Mouse (Mus musculus) E14TG2a.4 (cell line): ENCODE results near the gene Padi2.
A peak's percentile ranks its signal among the peaks of the same experiment; 100 is the strongest.

ENCODE experiments used
- H3K27me3 ChIP-seq: 2 replicates; pipeline ENCODE4 v1.6.1; 2014; ENCODE audit warnings: low read length, control low read depth; ENCODE audit not compliant: insufficient read depth
- H3K36me3 ChIP-seq: 2 replicates; pipeline ENCODE4 v1.6.1; 2014; ENCODE audit warnings: low read length, control low read depth; ENCODE audit not compliant: insufficient read depth
- H3K4me1 ChIP-seq: replicated peaks from 2 replicates; pipeline ENCODE4 v1.6.1; 2014; ENCODE audit warnings: low read depth, low read length, control low read depth
- H3K4me3 ChIP-seq: replicated peaks from 2 replicates; pipeline ENCODE4 v1.5.1; 2014; ENCODE audit warnings: mild to moderate bottlenecking, low read length
- H3K9me3 ChIP-seq: 2 replicates; pipeline ENCODE4 v1.6.1; 2014; ENCODE audit warnings: low read length, control low read depth
- CTCF ChIP-seq: conservative IDR thresholded peaks from 2 replicates; pipeline ENCODE4 v1.5.1; 2014; ENCODE audit warnings: low read length
- NANOG ChIP-seq: IDR thresholded peaks from 2 replicates; pipeline ENCODE4 v1.6.1; 2014; ENCODE audit warnings: borderline replicate concordance, low read length, mixed read lengths
- POU5F1 ChIP-seq: IDR thresholded peaks from 2 replicates; pipeline ENCODE4 v1.6.1; 2014; ENCODE audit warnings: low read length, borderline replicate concordance

Padi2 gene

GRCm38 (mm10) chr4:140988706-140989290 is 82.7 kb downstream of the Padi2 start:
- Histone ChIP-seq H3K4me3 (no peak overlapping the region), H3K9me3 (no peaks in the 10 kb centered on the region), H3K36me3 (peaks cover 14% of the 10 kb centered on the region), H3K4me1 (peaks cover 49% of the 10 kb centered on the region), H3K27me3 (no peaks in the 10 kb centered on the region)
- TF ChIP-seq POU5F1 = no peak
- no peak for TF ChIP-seq NANOG
- no peak for TF ChIP-seq CTCF

GRCm38 (mm10) chr4:140989447-140989846 is 83.3 kb downstream of the Padi2 start:
- Histone ChIP-seq H3K36me3 (peaks cover 20% of the 10 kb centered on the region), H3K27me3 (no peaks in the 10 kb centered on the region), H3K4me1 (peaks cover 49% of the 10 kb centered on the region), H3K9me3 (no peaks in the 10 kb centered on the region), H3K4me3 (no peak overlapping the region)
- no peak for TF ChIP-seq POU5F1
- no peak for TF ChIP-seq CTCF
- no peak for TF ChIP-seq NANOG

- peaks cover 47% of the 10 kb centered on the region for H3K36me3 ChIP-seq
- TF ChIP-seq CTCF (no peak), NANOG (no peak), POU5F1 (no peak)
- H3K4me3 ChIP-seq = peak overlapping the region; percentile 46; the same call in 1 of the 2 replicates
- H3K9me3 ChIP-seq = no peaks in the 10 kb centered on the region
- H3K4me1 ChIP-seq = peaks cover 45% of the 10 kb centered on the region
- no peaks in the 10 kb centered on the region for H3K27me3 ChIP-seq
Measured at GRCm38 (mm10) chr4:140992215-140992614, 86.1 kb downstream of the Padi2 start.

GRCm38 (mm10) chr4:140993846-140994245 is 87.7 kb downstream of the Padi2 start:
- H3K4me3 ChIP-seq = no peak overlapping the region
- peaks cover 55% of the 10 kb centered on the region for H3K36me3 ChIP-seq
- no peaks in the 10 kb centered on the region for H3K27me3 ChIP-seq
- no peaks in the 10 kb centered on the region for H3K9me3 ChIP-seq
- TF ChIP-seq POU5F1 (no peak), CTCF (no peak), NANOG (no peak)
- H3K4me1 ChIP-seq = peaks cover 30% of the 10 kb centered on the region

- Histone ChIP-seq H3K27me3 (no peaks in the 10 kb centered on the region), H3K9me3 (no peaks in the 10 kb centered on the region), H3K4me1 (peaks cover 21% of the 10 kb centered on the region), H3K36me3 (peaks cover 61% of the 10 kb centered on the region), H3K4me3 (no peak overlapping the region)
- TF ChIP-seq NANOG = no peak
- TF ChIP-seq CTCF = no peak
- no peak for TF ChIP-seq POU5F1
Measured at GRCm38 (mm10) chr4:140995811-140996210, 89.7 kb downstream of the Padi2 start.

GRCm38 (mm10) chr4:140996812-140997211 is 90.7 kb downstream of the Padi2 start:
- peaks cover 15% of the 10 kb centered on the region for H3K4me1 ChIP-seq
- no peaks in the 10 kb centered on the region for H3K9me3 ChIP-seq
- H3K27me3 ChIP-seq = no peaks in the 10 kb centered on the region
- no peak for TF ChIP-seq NANOG
- TF ChIP-seq POU5F1 = no peak
- TF ChIP-seq CTCF = no peak
- H3K4me3 ChIP-seq = no peak overlapping the region
- peaks cover 61% of the 10 kb centered on the region for H3K36me3 ChIP-seq
